Mouse (Mus musculus): ENCODE results near the gene Ermp1. TPM values are rescaled to one million over a fixed set of nuclear protein-coding genes. Genes with fewer than 3 reads are reported as not detected.

Gene Ermp1
- polyA plus RNA-seq, 1 experiment from 2014 or later: 21.5 TPM

DNA sequence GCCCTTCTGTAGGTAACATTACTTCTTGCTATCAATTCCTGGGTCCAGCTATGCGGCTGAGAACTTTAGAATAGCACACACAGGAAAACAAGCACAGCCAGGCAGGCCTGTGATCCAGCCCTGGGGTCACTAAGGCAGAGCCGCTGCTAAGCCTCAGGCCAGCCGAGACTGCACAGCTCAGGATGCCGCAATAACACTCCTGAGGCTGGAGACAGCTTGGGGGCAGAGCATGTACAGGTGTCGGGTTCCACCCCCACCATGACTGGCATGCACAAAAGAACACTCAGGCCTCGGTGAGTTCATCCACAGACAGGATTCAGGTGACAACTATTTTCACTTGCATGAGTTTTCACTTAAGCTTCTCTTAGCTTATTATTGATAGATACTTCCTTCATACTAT, 6.0 kb downstream of the Ermp1 start:
- Histone ChIP-seq H3K27me3 (no peaks in the 10 kb centered on the region), H3K9ac (no peak overlapping the region), H3K4me1 (peaks cover 11% of the 10 kb centered on the region; the same call in 1 of the 2 replicates), H3K4me2 (no peak overlapping the region), H3K9me3 (no peaks in the 10 kb centered on the region), H3K36me3 (peaks cover 8% of the 10 kb centered on the region; the same call in 1 of the 2 replicates), H3K27ac (no peak overlapping the region), H3K4me3 (no peak overlapping the region)
- no peak for ATAC-seq (ENCODE audit: insufficient number of reproducible peaks, low FRiP score, low TSS enrichment, low read depth)
- 35% methylated on average over 6 of the region's 6 CpGs for WGBS

GRCm38 (mm10) chr19:29641510-29641909, 6.7 kb downstream of the Ermp1 start:
- Histone ChIP-seq H3K4me3 (no peak overlapping the region), H3K4me2 (0 out of 2 replicates have a peak overlapping the region, but pooled peaks have one; percentile 35), H3K27ac (no peak overlapping the region), H3K4me1 (peaks cover 11% of the 10 kb centered on the region; the same call in 1 of the 2 replicates), H3K9ac (no peak overlapping the region), H3K36me3 (peaks cover 15% of the 10 kb centered on the region; the same call in 1 of the 2 replicates), H3K27me3 (no peaks in the 10 kb centered on the region), H3K9me3 (no peaks in the 10 kb centered on the region)
- ATAC-seq (ENCODE audit: insufficient number of reproducible peaks, low FRiP score, low TSS enrichment, low read depth): no peak
- 53% methylated on average over 5 of the region's 5 CpGs for WGBS

DNA sequence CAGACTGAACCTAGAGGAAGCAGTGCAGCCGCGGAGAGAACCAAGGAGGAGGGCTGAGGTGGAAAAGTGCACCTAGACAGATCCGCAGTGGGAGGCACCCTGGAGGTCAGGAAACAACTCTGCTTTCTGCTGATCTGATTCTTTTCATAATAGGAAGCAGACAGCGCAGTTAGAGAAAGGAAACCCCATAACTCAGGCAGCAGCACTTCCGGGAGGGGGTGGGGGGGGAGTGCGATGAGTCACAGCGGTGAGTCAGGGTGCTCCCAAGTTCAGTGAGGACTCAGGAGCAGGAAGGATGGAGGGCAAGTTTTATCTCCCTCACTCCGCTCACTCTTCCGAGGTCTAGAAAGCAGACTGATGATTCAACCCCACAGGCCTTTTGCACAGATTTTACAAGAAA, 7.2 kb downstream of the Ermp1 start:
- Histone ChIP-seq H3K9ac (no peak overlapping the region), H3K27ac (peak overlapping the region; percentile 28; the same call in 1 of the 2 replicates), H3K4me2 (peak overlapping the region; percentile 35; the same call in 1 of the 2 replicates), H3K9me3 (no peaks in the 10 kb centered on the region), H3K4me3 (peak overlapping the region; percentile 16; the same call in 1 of the 2 replicates), H3K4me1 (peaks cover 11% of the 10 kb centered on the region; the same call in 1 of the 2 replicates), H3K36me3 (peaks cover 19% of the 10 kb centered on the region; the same call in 1 of the 2 replicates), H3K27me3 (no peaks in the 10 kb centered on the region)
- WGBS: 20% methylated on average over 9 of the region's 9 CpGs
- ATAC-seq (ENCODE audit: insufficient number of reproducible peaks, low FRiP score, low TSS enrichment, low read depth): no peak

GRCm38 (mm10) chr19:29612102-29612501, 36.1 kb downstream of the Ermp1 start:
- ATAC-seq (ENCODE audit: insufficient number of reproducible peaks, low FRiP score, low TSS enrichment, low read depth): no peak
- 79% methylated on average over 2 of the region's 2 CpGs for WGBS
- Histone ChIP-seq H3K27me3 (no peaks in the 10 kb centered on the region), H3K27ac (no peak overlapping the region), H3K9ac (no peak overlapping the region), H3K9me3 (no peaks in the 10 kb centered on the region), H3K4me3 (no peak overlapping the region), H3K36me3 (peaks cover 48% of the 10 kb centered on the region), H3K4me1 (no peaks in the 10 kb centered on the region), H3K4me2 (no peak overlapping the region)

DNA sequence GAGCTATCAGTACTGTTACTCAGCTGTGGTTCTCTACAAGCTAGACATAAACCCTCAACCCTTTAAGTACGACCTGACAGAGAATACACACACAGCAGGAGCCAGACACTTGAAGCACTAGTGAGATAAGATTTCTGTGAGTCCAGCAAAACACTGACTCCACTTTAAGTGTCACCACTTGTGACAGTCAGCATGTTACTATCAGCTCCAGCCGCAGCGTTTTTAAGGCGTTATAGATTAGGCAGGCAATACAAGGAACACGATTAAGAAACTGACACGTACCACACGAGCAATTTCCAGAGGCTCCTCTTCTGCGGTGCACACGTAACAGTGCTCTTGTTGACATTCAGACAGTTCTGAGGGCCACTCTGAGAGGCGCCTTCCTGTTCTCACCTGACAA, 37.3 kb downstream of the Ermp1 start:
- H3K36me3 ChIP-seq: peaks cover 48% of the 10 kb centered on the region
- H3K9me3 ChIP-seq: no peaks in the 10 kb centered on the region
- ATAC-seq (ENCODE audit: insufficient number of reproducible peaks, low FRiP score, low TSS enrichment, low read depth): no peak
- H3K4me1 ChIP-seq: no peaks in the 10 kb centered on the region
- no peak overlapping the region for H3K27ac ChIP-seq
- H3K27me3 ChIP-seq: no peaks in the 10 kb centered on the region
- no peak overlapping the region for H3K4me2 ChIP-seq
- no peak overlapping the region for H3K4me3 ChIP-seq
- WGBS: 91% methylated on average over 10 of the region's 10 CpGs
- H3K9ac ChIP-seq: no peak overlapping the region

DNA sequence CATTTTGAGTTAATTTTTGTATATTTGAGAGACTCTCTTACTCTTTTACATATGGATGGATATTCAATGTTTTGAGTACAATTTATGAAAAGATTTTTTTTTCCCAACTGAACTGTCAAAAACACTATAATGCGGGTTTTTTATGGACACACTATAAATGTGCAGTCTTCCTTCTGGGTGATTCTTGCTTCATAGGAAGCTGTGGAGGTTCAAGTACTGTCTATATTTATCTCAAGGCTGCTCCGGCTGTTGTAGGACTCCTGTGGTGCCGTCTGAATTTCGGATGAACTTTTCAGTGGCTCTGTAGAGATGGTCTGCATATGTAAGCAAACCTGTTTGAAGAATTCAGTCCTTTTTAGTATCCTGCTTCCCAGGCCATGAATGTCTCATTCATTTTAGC, 40.0 kb downstream of the Ermp1 start:
- 85% methylated on average over 4 of the region's 4 CpGs for WGBS
- Histone ChIP-seq H3K27me3 (no peaks in the 10 kb centered on the region), H3K9ac (no peak overlapping the region), H3K4me2 (no peak overlapping the region), H3K9me3 (no peaks in the 10 kb centered on the region), H3K27ac (no peak overlapping the region), H3K4me1 (no peaks in the 10 kb centered on the region), H3K36me3 (peaks cover 44% of the 10 kb centered on the region), H3K4me3 (no peak overlapping the region)
- ATAC-seq (ENCODE audit: insufficient number of reproducible peaks, low FRiP score, low TSS enrichment, low read depth): no peak

GRCm38 (mm10) chr19:29607521-29607920, 40.7 kb downstream of the Ermp1 start:
- no peak overlapping the region for H3K4me3 ChIP-seq
- 84% methylated on average over 4 of the region's 4 CpGs for WGBS
- H3K9me3 ChIP-seq: no peaks in the 10 kb centered on the region
- ATAC-seq (ENCODE audit: insufficient number of reproducible peaks, low FRiP score, low TSS enrichment, low read depth): no peak
- H3K9ac ChIP-seq: no peak overlapping the region
- H3K36me3 ChIP-seq: peaks cover 43% of the 10 kb centered on the region
- no peak overlapping the region for H3K27ac ChIP-seq
- H3K27me3 ChIP-seq: no peaks in the 10 kb centered on the region
- H3K4me2 ChIP-seq: no peak overlapping the region
- no peaks in the 10 kb centered on the region for H3K4me1 ChIP-seq

- Histone ChIP-seq H3K9me3 (no peaks in the 10 kb centered on the region), H3K4me3 (no peak overlapping the region), H3K36me3 (peaks cover 39% of the 10 kb centered on the region), H3K27ac (no peak overlapping the region), H3K4me1 (no peaks in the 10 kb centered on the region), H3K4me2 (no peak overlapping the region), H3K9ac (no peak overlapping the region), H3K27me3 (no peaks in the 10 kb centered on the region)
- whole genome bisulfite sequencing: 93% methylated on average over 3 of the region's 3 CpGs
- ATAC-seq (ENCODE audit: insufficient number of reproducible peaks, low FRiP score, low TSS enrichment, low read depth): no peak
Measured at GRCm38 (mm10) chr19:29604653-29605052, 43.6 kb downstream of the Ermp1 start.

GRCm38 (mm10) chr19:29603548-29604353, 44.5 kb downstream of the Ermp1 start:
- ATAC-seq (ENCODE audit: insufficient number of reproducible peaks, low FRiP score, low TSS enrichment, low read depth): no peak

DNA sequence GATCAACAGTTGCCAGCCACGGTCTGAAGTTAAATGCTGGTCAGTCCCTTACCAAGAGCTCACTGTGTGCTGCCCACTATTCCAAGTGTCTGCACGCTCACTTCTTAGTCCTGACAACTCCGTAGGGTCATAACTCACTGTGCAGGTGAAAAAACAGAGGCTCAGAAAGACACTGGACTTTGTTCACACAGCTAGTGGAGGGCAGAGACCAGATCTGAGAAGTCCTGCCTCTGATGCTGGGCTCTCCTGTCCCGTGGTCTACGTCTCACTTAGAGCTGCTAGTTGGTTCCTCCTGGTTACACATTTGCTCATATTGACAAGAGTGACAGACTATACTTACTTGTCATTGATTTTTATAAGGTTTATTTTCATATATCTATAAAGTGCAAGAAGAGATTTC, 49.2 kb downstream of the Ermp1 start:
- Histone ChIP-seq H3K36me3 (peaks cover 77% of the 10 kb centered on the region), H3K9me3 (no peaks in the 10 kb centered on the region), H3K4me1 (no peaks in the 10 kb centered on the region), H3K27ac (no peak overlapping the region), H3K27me3 (no peaks in the 10 kb centered on the region), H3K4me3 (no peak overlapping the region), H3K4me2 (no peak overlapping the region), H3K9ac (no peak overlapping the region)
- 93% methylated on average over 5 of the region's 5 CpGs for WGBS
- no peak for ATAC-seq (ENCODE audit: insufficient number of reproducible peaks, low FRiP score, low TSS enrichment, low read depth)

More at GRCm38 (mm10) chr19:29603548-29604353, 44.5 kb downstream of the Ermp1 start:
- no peak overlapping the region for H3K4me2 ChIP-seq
- peaks cover 46% of the 10 kb centered on the region for H3K36me3 ChIP-seq
- 85% methylated on average over 14 of the region's 14 CpGs for WGBS
- H3K27ac ChIP-seq: no peak overlapping the region
- H3K4me3 ChIP-seq: no peak overlapping the region
- no peaks in the 10 kb centered on the region for H3K27me3 ChIP-seq
- H3K4me1 ChIP-seq: no peaks in the 10 kb centered on the region
- H3K9ac ChIP-seq: no peak overlapping the region
- no peaks in the 10 kb centered on the region for H3K9me3 ChIP-seq

GRCm38 (mm10) chr19:29596985-29597384, 51.2 kb downstream of the Ermp1 start:
- WGBS: 91% methylated on average over 2 of the region's 2 CpGs
- no peaks in the 10 kb centered on the region for H3K27me3 ChIP-seq
- no peaks in the 10 kb centered on the region for H3K4me1 ChIP-seq
- H3K36me3 ChIP-seq: peaks cover 60% of the 10 kb centered on the region
- H3K4me3 ChIP-seq: no peak overlapping the region
- no peak overlapping the region for H3K9ac ChIP-seq
- no peaks in the 10 kb centered on the region for H3K9me3 ChIP-seq
- H3K27ac ChIP-seq: no peak overlapping the region
- no peak overlapping the region for H3K4me2 ChIP-seq
- ATAC-seq (ENCODE audit: insufficient number of reproducible peaks, low FRiP score, low TSS enrichment, low read depth): no peak

GRCm38 (mm10) chr19:29596276-29596675, 51.9 kb downstream of the Ermp1 start:
- Histone ChIP-seq H3K27me3 (no peaks in the 10 kb centered on the region), H3K27ac (no peak overlapping the region), H3K36me3 (peaks cover 60% of the 10 kb centered on the region), H3K9me3 (no peaks in the 10 kb centered on the region), H3K9ac (no peak overlapping the region), H3K4me2 (no peak overlapping the region), H3K4me1 (no peaks in the 10 kb centered on the region), H3K4me3 (no peak overlapping the region)
- 97% methylated on average over 3 of the region's 3 CpGs for WGBS
- no peak for ATAC-seq (ENCODE audit: insufficient number of reproducible peaks, low FRiP score, low TSS enrichment, low read depth)
